Mouse (Mus musculus): ENCODE data around the gene Olfr707. TPM values are rescaled to one million over a fixed set of nuclear protein-coding genes. Genes with fewer than 3 reads are reported as not detected.

The Olfr707 gene
- polyA plus RNA-seq, 1 experiment from 2014 or later: not detected

Other genes starting within 250 kb of the Olfr707 start
- not detected in 2 replicates for gene Olfr693, start 220.7 kb downstream of the Olfr707 start, polyA plus RNA-seq (2015; fragmentation: Nextera tagmentation; extraction: Ambion mirVana)
- gene Olfr694, start 209.4 kb downstream of the Olfr707 start, polyA plus RNA-seq (2015; fragmentation: Nextera tagmentation; extraction: Ambion mirVana): not detected in 2 replicates
- not detected in 2 replicates for gene Olfr695, start 184.8 kb downstream of the Olfr707 start, polyA plus RNA-seq (2015; fragmentation: Nextera tagmentation; extraction: Ambion mirVana)
- gene Olfr697, start 158.8 kb downstream of the Olfr707 start, polyA plus RNA-seq (2015; fragmentation: Nextera tagmentation; extraction: Ambion mirVana): not detected in 2 replicates
- gene Olfr698, start 145.8 kb downstream of the Olfr707 start, polyA plus RNA-seq (2015; fragmentation: Nextera tagmentation; extraction: Ambion mirVana): not detected in 2 replicates
- gene Olfr699, start 108.0 kb downstream of the Olfr707 start, polyA plus RNA-seq (2015; fragmentation: Nextera tagmentation; extraction: Ambion mirVana): not detected in 2 replicates
- not detected in 2 replicates for gene Olfr700, start 92.4 kb downstream of the Olfr707 start, polyA plus RNA-seq (2015; fragmentation: Nextera tagmentation; extraction: Ambion mirVana)
- not detected in 2 replicates for gene Olfr701, start 87.1 kb downstream of the Olfr707 start, polyA plus RNA-seq (2015; fragmentation: Nextera tagmentation; extraction: Ambion mirVana)
- gene Olfr702, start 67.3 kb downstream of the Olfr707 start, polyA plus RNA-seq (2015; fragmentation: Nextera tagmentation; extraction: Ambion mirVana): not detected in 2 replicates
- gene Olfr703, start 57.9 kb downstream of the Olfr707 start, polyA plus RNA-seq (2015; fragmentation: Nextera tagmentation; extraction: Ambion mirVana): not detected in 2 replicates
- gene Olfr704, start 38.1 kb downstream of the Olfr707 start, polyA plus RNA-seq (2015; fragmentation: Nextera tagmentation; extraction: Ambion mirVana): not detected in 2 replicates
- gene Olfr705, start 24.4 kb downstream of the Olfr707 start, polyA plus RNA-seq (2015; fragmentation: Nextera tagmentation; extraction: Ambion mirVana): not detected in 2 replicates
- gene Olfr706, start 13.1 kb downstream of the Olfr707 start, polyA plus RNA-seq (2015; fragmentation: Nextera tagmentation; extraction: Ambion mirVana): not detected in 2 replicates
- gene Olfr1532-ps1, start 6.8 kb upstream of the Olfr707 start, polyA plus RNA-seq (2015; fragmentation: Nextera tagmentation; extraction: Ambion mirVana): not detected in 2 replicates
- gene Olfr709-ps1, start 31.0 kb upstream of the Olfr707 start, polyA plus RNA-seq (2015; fragmentation: Nextera tagmentation; extraction: Ambion mirVana): not detected in 2 replicates
- not detected in 2 replicates for gene Olfr710, start 47.1 kb upstream of the Olfr707 start, polyA plus RNA-seq (2015; fragmentation: Nextera tagmentation; extraction: Ambion mirVana)
- gene Olfr6, start 62.7 kb upstream of the Olfr707 start, polyA plus RNA-seq (2015; fragmentation: Nextera tagmentation; extraction: Ambion mirVana): not detected in 2 replicates
- not detected in 2 replicates for gene Olfr711, start 74.2 kb upstream of the Olfr707 start, polyA plus RNA-seq (2015; fragmentation: Nextera tagmentation; extraction: Ambion mirVana)
- not detected in 2 replicates for gene Olfr2, start 104.8 kb upstream of the Olfr707 start, polyA plus RNA-seq (2015; fragmentation: Nextera tagmentation; extraction: Ambion mirVana)
- gene Olfr713, start 129.9 kb upstream of the Olfr707 start, polyA plus RNA-seq (2015; fragmentation: Nextera tagmentation; extraction: Ambion mirVana): not detected in 2 replicates
- not detected in 2 replicates for gene Olfr714, start 169.7 kb upstream of the Olfr707 start, polyA plus RNA-seq (2015; fragmentation: Nextera tagmentation; extraction: Ambion mirVana)
- not detected in 2 replicates for gene Olfr17, start 192.0 kb upstream of the Olfr707 start, polyA plus RNA-seq (2015; fragmentation: Nextera tagmentation; extraction: Ambion mirVana)
- not detected in 2 replicates for gene Olfr715b, start 209.1 kb upstream of the Olfr707 start, polyA plus RNA-seq (2015; fragmentation: Nextera tagmentation; extraction: Ambion mirVana)
- not detected in 2 replicates for gene Olfr715, start 229.8 kb upstream of the Olfr707 start, polyA plus RNA-seq (2015; fragmentation: Nextera tagmentation; extraction: Ambion mirVana)
- not detected in 2 replicates for gene Olfr716, start 237.1 kb upstream of the Olfr707 start, polyA plus RNA-seq (2015; fragmentation: Nextera tagmentation; extraction: Ambion mirVana)

Measured in liver, embryonic 16.5 days (tissue).